Mouse (Mus musculus): ENCODE data around the gene Ttll13. TPM values are rescaled to one million over a fixed set of nuclear protein-coding genes. Genes with fewer than 3 reads are reported as not detected.

The Ttll13 gene
- polyA plus RNA-seq, 1 experiment from 2014 or later = 2.1 TPM

DNA sequence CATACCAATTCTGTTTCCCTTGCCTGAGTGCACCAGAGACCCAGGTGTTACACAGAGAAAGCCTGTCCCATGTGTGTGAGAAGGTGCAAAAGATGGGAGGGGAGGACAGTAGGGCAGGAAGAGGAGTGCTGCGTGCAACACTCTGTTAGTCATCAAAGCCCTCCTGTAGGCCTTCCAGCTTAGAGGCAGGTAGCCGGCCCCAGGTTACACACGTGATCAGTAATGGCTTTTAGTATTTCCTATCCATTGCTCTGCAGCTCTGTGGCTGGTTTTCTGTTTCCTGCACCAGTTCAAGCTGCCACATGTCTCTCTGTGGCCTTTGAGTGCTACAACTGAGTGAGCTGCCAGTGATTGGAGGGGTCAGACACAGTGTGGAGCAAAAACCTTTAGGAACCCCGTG is 41.8 kb upstream of the Ttll13 start:
- no peak overlapping the region for H3K27ac ChIP-seq
- H3K9me3 ChIP-seq (replicated peaks) = no peaks in the 10 kb centered on the region
- 72% methylated on average over 4 of the region's 4 CpGs for WGBS
- no peak for ATAC-seq (replicated peaks; ENCODE audit: low FRiP score)
- H3K4me3 ChIP-seq (replicated peaks) = no peak overlapping the region
- H3K4me2 ChIP-seq = no peak overlapping the region
- H3K27me3 ChIP-seq = no peaks in the 10 kb centered on the region
- H3K9ac ChIP-seq = no peak overlapping the region
- H3K36me3 ChIP-seq = peaks cover 7% of the 10 kb centered on the region; the same call in 1 of the 2 replicates
- H3K4me1 ChIP-seq = peaks cover 91% of the 10 kb centered on the region

DNA sequence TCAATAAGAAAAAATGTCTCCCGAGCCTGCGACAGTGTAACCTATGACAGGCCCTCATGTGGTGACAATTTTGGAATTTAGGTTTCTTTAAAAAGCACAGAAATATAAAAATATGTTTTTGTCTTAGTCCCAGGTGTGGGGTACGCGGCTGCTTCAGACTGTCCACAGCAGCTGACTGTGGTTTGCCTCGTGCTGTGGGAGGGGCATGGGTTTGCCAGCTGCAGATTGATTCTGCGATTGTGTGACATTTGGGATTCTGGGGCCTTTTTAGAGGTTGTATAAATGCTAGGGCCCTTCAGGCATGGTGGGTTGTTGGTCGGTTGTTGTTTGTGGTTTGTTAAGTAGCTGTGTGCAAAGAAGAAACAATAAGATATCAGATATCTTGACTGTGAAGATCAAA is 41.2 kb upstream of the Ttll13 start:
- peaks cover 91% of the 10 kb centered on the region for H3K4me1 ChIP-seq
- no peak overlapping the region for H3K9ac ChIP-seq
- H3K9me3 ChIP-seq (replicated peaks) = no peaks in the 10 kb centered on the region
- no peak overlapping the region for H3K4me2 ChIP-seq
- H3K27me3 ChIP-seq = no peaks in the 10 kb centered on the region
- ATAC-seq (replicated peaks; ENCODE audit: low FRiP score) = no peak
- H3K27ac ChIP-seq = no peak overlapping the region
- peaks cover 7% of the 10 kb centered on the region; the same call in 1 of the 2 replicates for H3K36me3 ChIP-seq
- no peak overlapping the region for H3K4me3 ChIP-seq (replicated peaks)
- WGBS = 74% methylated on average over 7 of the region's 7 CpGs

DNA sequence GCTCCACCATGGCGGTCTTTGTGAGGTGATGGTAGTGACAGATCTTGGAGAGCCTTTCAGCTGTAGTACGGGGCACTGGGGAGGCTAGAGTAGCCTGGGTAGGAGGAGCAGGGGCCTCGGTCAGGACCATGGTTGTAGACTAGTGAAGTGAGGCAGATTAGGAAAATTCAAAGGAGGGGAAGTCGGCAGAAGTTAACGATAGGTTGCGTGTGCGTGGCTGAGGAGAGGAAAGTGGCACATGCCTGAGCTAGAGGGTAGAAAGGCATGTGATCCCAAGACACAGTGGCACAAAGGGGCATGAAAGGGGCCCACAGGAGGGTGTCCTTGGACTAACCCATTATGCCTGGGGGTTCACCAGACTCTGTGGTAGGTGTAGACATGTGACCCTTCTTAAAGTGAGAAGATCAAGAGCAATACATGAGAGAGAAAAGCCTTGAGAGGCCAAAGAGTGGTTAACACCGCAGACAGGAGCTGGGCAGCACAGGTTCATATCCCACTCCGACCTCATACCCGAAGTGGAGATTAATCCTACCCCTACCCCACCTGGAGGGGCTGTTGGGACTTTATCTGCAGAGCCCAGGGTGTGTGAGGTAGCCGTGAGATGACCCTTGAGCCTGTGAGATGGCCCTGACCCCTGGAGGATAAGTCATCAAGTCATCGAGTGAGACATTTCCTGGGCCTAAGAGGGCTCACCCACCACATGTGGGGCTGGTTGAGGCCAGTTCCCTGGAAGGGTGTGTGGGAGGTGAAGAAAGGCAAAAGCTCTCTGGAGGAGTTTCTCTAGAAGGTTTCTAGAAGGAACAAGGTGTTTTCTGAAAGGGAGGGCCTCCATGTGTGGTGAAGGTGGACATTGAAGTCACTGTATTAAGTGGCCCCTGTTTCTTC is 40.2 kb upstream of the Ttll13 start:
- H3K9me3 ChIP-seq (replicated peaks) = no peaks in the 10 kb centered on the region
- ATAC-seq (replicated peaks; ENCODE audit: low FRiP score) = no peak
- no peak overlapping the region for H3K9ac ChIP-seq
- H3K4me1 ChIP-seq = peaks cover 84% of the 10 kb centered on the region
- 77% methylated on average over 12 of the region's 12 CpGs for WGBS
- peak overlapping the region; percentile 78; the same call in 1 of the 2 replicates for H3K27ac ChIP-seq
- no peak overlapping the region for H3K4me3 ChIP-seq (replicated peaks)
- no peaks in the 10 kb centered on the region for H3K27me3 ChIP-seq
- H3K36me3 ChIP-seq = peaks cover 7% of the 10 kb centered on the region; the same call in 1 of the 2 replicates
- no peak overlapping the region for H3K4me2 ChIP-seq

DNA sequence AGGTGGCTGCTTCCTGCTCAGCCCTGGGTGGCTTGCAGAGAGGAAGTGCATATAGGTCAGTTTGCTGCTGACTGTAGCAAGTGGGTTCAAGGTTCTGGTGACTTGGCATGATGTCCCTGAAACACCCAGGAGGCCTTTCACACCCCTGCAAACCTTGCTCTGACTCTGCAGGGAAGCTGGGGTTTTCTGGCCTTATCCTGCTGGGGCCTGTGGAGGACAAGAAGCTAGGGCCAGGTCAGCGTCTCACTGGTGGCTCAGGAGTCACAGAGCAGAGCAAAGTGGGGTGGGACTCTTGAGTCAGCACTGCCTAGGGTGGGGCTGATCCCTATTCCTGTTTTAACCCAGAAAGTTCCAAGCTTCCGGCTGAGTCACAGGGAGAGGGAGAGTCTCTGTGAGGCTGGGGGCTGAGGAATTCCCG is 38.9 kb upstream of the Ttll13 start:
- ATAC-seq (replicated peaks; ENCODE audit: low FRiP score) = peak; percentile 34; the same call in 1 of the 2 replicates
- Histone ChIP-seq H3K4me1 (peaks cover 78% of the 10 kb centered on the region), H3K9me3 (replicated peaks) (no peaks in the 10 kb centered on the region), H3K27me3 (no peaks in the 10 kb centered on the region), H3K36me3 (0 out of 2 replicates have a peak, but pooled peaks cover 2% of the 10 kb centered on the region), H3K4me3 (replicated peaks) (no peak overlapping the region), H3K4me2 (no peak overlapping the region), H3K27ac (peak overlapping the region; percentile 78), H3K9ac (no peak overlapping the region)
- 62% methylated on average over 3 of the region's 3 CpGs for WGBS

DNA sequence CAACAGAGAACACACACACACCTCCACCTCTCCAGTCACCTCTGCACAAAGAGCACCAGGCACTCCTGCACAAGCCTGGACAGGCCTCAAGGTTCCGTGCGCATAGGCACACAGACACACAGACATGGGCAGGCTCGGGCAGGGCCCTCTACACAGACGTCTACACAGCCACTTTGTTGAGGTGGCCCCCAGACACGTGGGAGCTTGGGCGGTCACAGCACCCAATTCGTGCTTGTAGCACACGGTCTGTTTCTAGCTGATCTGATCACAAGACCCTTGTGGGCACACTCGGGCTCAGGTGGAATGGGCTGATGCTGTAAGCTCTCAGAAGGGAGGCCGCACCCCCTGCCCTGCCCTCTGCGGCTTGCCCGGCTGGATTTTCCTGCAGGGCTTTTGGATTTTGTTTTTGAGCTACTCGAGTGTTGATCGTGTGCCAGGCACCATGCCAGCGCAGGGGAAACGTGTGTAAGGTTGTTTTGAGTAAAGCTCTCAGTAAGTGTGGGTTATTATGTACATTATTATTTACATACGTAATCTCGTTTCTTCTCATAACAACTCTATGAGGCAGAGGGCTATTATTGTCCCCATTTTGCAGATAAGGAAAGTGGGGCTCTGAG is 38.0 kb upstream of the Ttll13 start:
- Histone ChIP-seq H3K4me1 (peaks cover 70% of the 10 kb centered on the region), H3K4me2 (no peak overlapping the region), H3K36me3 (peaks cover under 1% of the 10 kb centered on the region)

DNA sequence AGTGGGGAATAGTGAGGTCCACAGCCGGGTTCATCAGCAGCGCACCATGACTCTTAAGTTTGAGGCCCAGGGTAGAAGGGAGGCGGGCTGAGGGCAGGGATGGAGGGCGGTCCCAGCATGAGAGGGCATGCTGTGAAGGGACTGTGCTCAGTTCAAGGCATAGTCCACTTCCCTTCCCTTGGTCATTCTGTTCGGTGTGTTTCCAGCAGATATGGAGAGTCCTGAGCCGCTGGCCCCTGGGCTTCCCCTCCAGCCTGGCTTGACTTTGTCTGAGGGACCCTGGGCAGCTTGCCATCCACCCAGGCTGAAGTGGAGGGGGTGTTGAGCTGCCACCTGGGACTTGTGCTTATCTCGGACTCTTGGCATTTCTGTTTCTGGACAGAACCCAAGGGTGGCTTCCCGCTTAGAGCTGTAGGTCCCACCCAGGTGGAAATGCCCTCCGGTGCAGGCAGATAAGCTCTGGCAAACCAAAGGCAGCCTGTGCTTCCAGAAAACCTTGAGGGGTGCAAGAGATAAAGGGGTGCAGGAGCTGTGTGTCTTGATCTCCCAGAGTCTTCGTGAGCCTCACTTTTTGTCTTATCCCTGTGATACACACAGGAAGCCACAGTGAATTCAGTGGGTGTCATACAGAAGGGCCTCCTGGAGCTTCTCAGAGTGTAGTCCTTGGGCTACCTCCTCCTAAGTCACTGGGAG is 37.3 kb upstream of the Ttll13 start:
- H3K4me2 ChIP-seq = no peak overlapping the region
- H3K4me3 ChIP-seq (replicated peaks) = no peak overlapping the region
- no peaks in the 10 kb centered on the region for H3K9me3 ChIP-seq (replicated peaks)
- H3K27me3 ChIP-seq = no peaks in the 10 kb centered on the region
- peak overlapping the region; percentile 78 for H3K27ac ChIP-seq
- H3K9ac ChIP-seq = 0 out of 2 replicates have a peak overlapping the region, but pooled peaks have one; percentile 29
- peak; percentile 75 for ATAC-seq (replicated peaks; ENCODE audit: low FRiP score)
- peaks cover 8% of the 10 kb centered on the region for H3K36me3 ChIP-seq
- 80% methylated on average over 10 of the region's 10 CpGs for WGBS
- H3K4me1 ChIP-seq = peaks cover 63% of the 10 kb centered on the region

More for the DNA sequence above, 38.0 kb upstream of the Ttll13 start:
- Histone ChIP-seq H3K27ac (peak overlapping the region; percentile 78), H3K4me3 (replicated peaks) (no peak overlapping the region), H3K27me3 (no peaks in the 10 kb centered on the region), H3K9me3 (replicated peaks) (no peaks in the 10 kb centered on the region), H3K9ac (0 out of 2 replicates have a peak overlapping the region, but pooled peaks have one; percentile 14)
- WGBS = 77% methylated on average over 18 of the region's 18 CpGs
- no peak; the same call in 1 of the 2 replicates for ATAC-seq (replicated peaks; ENCODE audit: low FRiP score)

DNA sequence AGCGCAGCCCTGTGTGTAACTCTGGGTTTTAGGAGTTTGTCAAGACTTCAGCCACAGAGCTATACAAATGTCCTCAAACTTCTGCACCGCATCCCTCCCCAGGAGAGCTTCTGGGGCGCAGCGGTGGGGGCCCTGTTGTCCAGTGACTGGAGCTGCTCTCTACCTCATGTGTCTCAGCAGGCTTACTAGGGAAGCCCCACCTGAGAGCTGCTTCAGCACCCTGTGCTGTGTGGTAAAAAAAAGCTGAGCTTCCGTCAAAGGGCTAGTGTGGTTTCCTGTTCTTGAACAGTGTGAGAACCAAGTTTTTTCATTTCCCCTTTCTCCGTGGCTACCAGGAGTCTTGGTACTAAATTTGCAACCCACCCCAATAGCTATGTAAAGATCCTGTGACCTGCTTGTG is 36.5 kb upstream of the Ttll13 start:
- no peak for ATAC-seq (replicated peaks; ENCODE audit: low FRiP score)
- Histone ChIP-seq H3K4me3 (replicated peaks) (no peak overlapping the region), H3K9ac (no peak overlapping the region), H3K36me3 (peaks cover 16% of the 10 kb centered on the region), H3K9me3 (replicated peaks) (no peaks in the 10 kb centered on the region), H3K27me3 (no peaks in the 10 kb centered on the region), H3K27ac (peak overlapping the region; percentile 78), H3K4me1 (peaks cover 56% of the 10 kb centered on the region), H3K4me2 (no peak overlapping the region)
- 68% methylated on average over 6 of the region's 6 CpGs for WGBS

DNA sequence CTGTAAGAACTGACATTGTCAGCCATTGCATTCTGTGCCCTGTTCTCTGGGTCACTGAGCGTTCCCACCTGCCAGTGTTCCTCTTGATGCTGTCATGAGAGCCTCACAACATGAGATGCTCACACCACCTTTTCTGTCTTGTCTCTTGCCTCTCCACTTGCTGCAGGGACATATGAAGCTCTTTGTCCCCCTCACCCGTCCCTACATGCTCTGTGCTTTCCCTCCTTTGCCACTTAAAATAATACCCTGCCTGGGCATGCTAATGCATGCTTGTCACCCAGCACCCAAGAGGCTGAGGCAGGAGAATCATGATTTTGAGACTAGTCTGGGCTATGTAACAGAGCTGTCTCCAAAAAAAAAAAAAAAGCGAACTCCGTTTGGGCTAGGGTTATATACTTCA is 35.2 kb upstream of the Ttll13 start:
- no peak overlapping the region for H3K4me3 ChIP-seq (replicated peaks)
- H3K4me1 ChIP-seq = peaks cover 42% of the 10 kb centered on the region
- H3K27ac ChIP-seq = no peak overlapping the region
- H3K9me3 ChIP-seq (replicated peaks) = no peaks in the 10 kb centered on the region
- WGBS = 78% methylated on average over 4 of the region's 4 CpGs
- H3K27me3 ChIP-seq = no peaks in the 10 kb centered on the region
- no peak overlapping the region for H3K9ac ChIP-seq
- H3K36me3 ChIP-seq = peaks cover 22% of the 10 kb centered on the region
- no peak overlapping the region for H3K4me2 ChIP-seq
- no peak for ATAC-seq (replicated peaks; ENCODE audit: low FRiP score)

DNA sequence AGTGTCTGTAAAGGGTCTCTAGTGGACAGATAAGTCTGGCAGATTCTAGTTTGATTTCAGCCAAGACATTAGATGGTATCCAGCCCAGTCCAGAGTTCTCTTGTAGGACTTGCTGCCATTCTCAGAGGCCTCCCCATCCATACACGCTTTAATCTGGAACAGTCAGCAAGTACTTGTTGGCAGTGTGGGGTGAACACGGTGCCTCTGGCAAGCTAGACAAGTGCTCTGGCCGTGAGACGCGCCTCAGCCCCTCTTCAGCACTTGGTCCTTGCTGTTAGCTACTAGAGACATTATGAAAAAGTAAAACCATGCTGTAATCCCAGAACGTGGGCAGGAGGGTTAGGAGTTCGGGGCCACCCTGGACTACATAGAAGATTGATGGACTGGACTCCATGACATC is 32.6 kb upstream of the Ttll13 start:
- Histone ChIP-seq H3K4me2 (no peak overlapping the region), H3K36me3 (peaks cover 48% of the 10 kb centered on the region), H3K4me1 (peaks cover 16% of the 10 kb centered on the region), H3K9me3 (replicated peaks) (no peaks in the 10 kb centered on the region), H3K4me3 (replicated peaks) (no peak overlapping the region), H3K27me3 (no peaks in the 10 kb centered on the region), H3K9ac (no peak overlapping the region), H3K27ac (no peak overlapping the region)
- WGBS = 90% methylated on average over 7 of the region's 7 CpGs
- ATAC-seq (replicated peaks; ENCODE audit: low FRiP score) = no peak

DNA sequence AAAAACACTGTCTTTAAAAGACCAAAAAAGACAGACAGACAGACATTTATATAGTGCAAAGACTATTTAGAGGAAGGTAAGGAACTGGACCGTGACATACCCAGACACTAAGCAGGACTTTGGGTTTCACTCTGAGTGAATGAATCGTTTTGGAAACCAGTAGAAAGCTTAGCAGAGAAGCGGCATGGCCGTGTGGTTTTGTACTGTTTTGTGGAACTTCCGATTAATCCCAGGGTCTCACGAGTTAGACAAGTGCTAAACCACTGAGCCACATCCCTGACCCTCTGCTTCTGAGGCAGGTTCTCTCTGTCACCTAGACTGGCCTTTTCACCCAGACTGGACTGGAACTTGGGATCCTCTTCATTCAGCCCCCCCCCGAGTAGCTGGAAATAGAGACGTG is 31.7 kb upstream of the Ttll13 start:
- no peak for ATAC-seq (replicated peaks; ENCODE audit: low FRiP score)
- Histone ChIP-seq H3K9me3 (replicated peaks) (no peaks in the 10 kb centered on the region), H3K4me2 (no peak overlapping the region), H3K27me3 (no peaks in the 10 kb centered on the region), H3K9ac (no peak overlapping the region), H3K36me3 (peaks cover 57% of the 10 kb centered on the region), H3K27ac (no peak overlapping the region), H3K4me3 (replicated peaks) (no peak overlapping the region), H3K4me1 (peaks cover 8% of the 10 kb centered on the region)
- 83% methylated on average over 8 of the region's 8 CpGs for WGBS

DNA sequence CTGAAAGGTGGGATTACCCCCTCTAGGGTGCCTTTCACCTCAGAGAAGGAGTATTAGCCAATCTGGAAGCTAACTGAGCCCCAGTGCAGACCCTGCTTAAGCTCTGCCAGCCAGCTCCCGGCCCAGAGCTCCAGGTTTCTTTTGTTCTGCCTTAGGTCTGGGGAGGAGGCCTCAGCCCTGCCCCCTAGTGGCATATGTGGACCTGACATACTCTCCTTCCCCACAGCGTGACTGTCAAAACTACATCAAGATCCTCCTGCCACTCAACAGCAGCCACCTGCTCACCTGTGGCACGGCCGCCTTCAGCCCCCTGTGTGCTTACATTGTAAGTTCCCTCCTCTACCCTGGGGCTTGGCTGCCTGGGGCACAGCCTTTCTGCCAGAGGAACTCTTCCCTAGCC is 30.8 kb upstream of the Ttll13 start:
- H3K4me1 ChIP-seq = no peaks in the 10 kb centered on the region
- no peak overlapping the region for H3K27ac ChIP-seq
- 31% methylated on average over 4 of the region's 4 CpGs for WGBS
- ATAC-seq (replicated peaks; ENCODE audit: low FRiP score) = peak; percentile 66; the same call in 1 of the 2 replicates
- peaks cover 66% of the 10 kb centered on the region for H3K36me3 ChIP-seq
- no peaks in the 10 kb centered on the region for H3K27me3 ChIP-seq
- H3K4me2 ChIP-seq = no peak overlapping the region
- H3K9ac ChIP-seq = no peak overlapping the region
- no peak overlapping the region for H3K4me3 ChIP-seq (replicated peaks)
- H3K9me3 ChIP-seq (replicated peaks) = no peaks in the 10 kb centered on the region

DNA sequence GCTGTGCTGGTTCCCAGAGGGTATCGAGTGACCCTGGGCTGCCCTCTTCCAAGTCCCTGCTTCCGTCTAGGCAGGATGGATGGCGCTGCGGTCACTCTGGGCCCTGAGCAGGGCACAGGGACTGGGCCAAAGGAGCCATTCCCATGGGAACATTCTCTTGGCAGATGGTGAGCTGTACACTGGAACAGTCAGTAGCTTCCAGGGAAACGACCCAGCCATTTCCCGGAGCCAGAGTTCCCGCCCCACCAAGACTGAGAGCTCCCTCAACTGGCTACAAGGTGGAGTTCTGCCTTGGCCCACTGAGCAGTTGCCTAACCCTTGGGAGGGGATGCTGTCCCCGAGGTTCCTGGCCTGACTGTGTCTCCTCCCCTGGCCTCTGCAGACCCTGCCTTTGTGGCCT is 29.6 kb upstream of the Ttll13 start:
- peaks cover 78% of the 10 kb centered on the region for H3K36me3 ChIP-seq
- H3K4me2 ChIP-seq = no peak overlapping the region
- no peak for ATAC-seq (replicated peaks; ENCODE audit: low FRiP score)
- WGBS = 72% methylated on average over 8 of the region's 8 CpGs
- H3K9me3 ChIP-seq (replicated peaks) = no peaks in the 10 kb centered on the region
- H3K27me3 ChIP-seq = no peaks in the 10 kb centered on the region
- H3K9ac ChIP-seq = no peak overlapping the region
- no peak overlapping the region for H3K4me3 ChIP-seq (replicated peaks)
- H3K4me1 ChIP-seq = no peaks in the 10 kb centered on the region
- H3K27ac ChIP-seq = no peak overlapping the region
